Mouse (Mus musculus): ENCODE data around the gene Cep170.

GRCm38 (mm10) chr1:176826931-176827330 is 13.1 kb upstream of the Cep170 start:
- no peak for TF ChIP-seq CTCF (IDR thresholded peaks at IDR 0.05; ENCODE audit: control insufficient read depth, insufficient read depth, insufficient replicate concordance, low read depth, low read length)
- TF ChIP-seq POLR2A (IDR thresholded peaks at IDR 0.05; ENCODE audit: control insufficient read depth, low read depth, low read length) = no peak

Data from testis, adult 2 months (tissue).